Mouse (Mus musculus): ENCODE data around the gene Olfr1209. TPM values are rescaled to one million over a fixed set of nuclear protein-coding genes. Genes with fewer than 3 reads are reported as not detected.

Gene Olfr1209
- total and polyA plus RNA-seq, 3 experiments: not detected

Other genes with a start within 250 kb of the Olfr1209 start
Only the 20 nearest of the 27 such genes appear.
- not detected in 2 replicates for gene Olfr1197, start 182.8 kb downstream of the Olfr1209 start, total RNA-seq (2012; rRNA removed)
- gene Olfr1197, start 182.8 kb downstream of the Olfr1209 start, total RNA-seq (2014; rRNA removed): not detected in 2 replicates
- gene Olfr1197, start 182.8 kb downstream of the Olfr1209 start, polyA plus RNA-seq (2012; ENCODE audit: insufficient read length, low read depth): not detected in 2 replicates
- gene Olfr1198, start 163.8 kb downstream of the Olfr1209 start, total RNA-seq (2012; rRNA removed): not detected in 2 replicates
- gene Olfr1198, start 163.8 kb downstream of the Olfr1209 start, total RNA-seq (2014; rRNA removed): not detected in 2 replicates
- not detected in 2 replicates for gene Olfr1198, start 163.8 kb downstream of the Olfr1209 start, polyA plus RNA-seq (2012; ENCODE audit: insufficient read length, low read depth)
- gene Olfr1199, start 154.7 kb downstream of the Olfr1209 start, total RNA-seq (2012; rRNA removed): not detected in 2 replicates
- not detected in 2 replicates for gene Olfr1199, start 154.7 kb downstream of the Olfr1209 start, total RNA-seq (2014; rRNA removed)
- not detected in 2 replicates for gene Olfr1199, start 154.7 kb downstream of the Olfr1209 start, polyA plus RNA-seq (2012; ENCODE audit: insufficient read length, low read depth)
- gene Olfr1200, start 144.7 kb downstream of the Olfr1209 start, total RNA-seq (2012; rRNA removed): not detected in 2 replicates
- not detected in 2 replicates for gene Olfr1200, start 144.7 kb downstream of the Olfr1209 start, total RNA-seq (2014; rRNA removed)
- not detected in 2 replicates for gene Olfr1200, start 144.7 kb downstream of the Olfr1209 start, polyA plus RNA-seq (2012; ENCODE audit: insufficient read length, low read depth)
- gene Olfr1201, start 122.1 kb downstream of the Olfr1209 start, total RNA-seq (2012; rRNA removed): not detected in 2 replicates
- gene Olfr1201, start 122.1 kb downstream of the Olfr1209 start, total RNA-seq (2014; rRNA removed): not detected in 2 replicates
- gene Olfr1201, start 122.1 kb downstream of the Olfr1209 start, polyA plus RNA-seq (2012; ENCODE audit: insufficient read length, low read depth): not detected in 2 replicates
- gene Olfr1202, start 100.7 kb downstream of the Olfr1209 start, total RNA-seq (2012; rRNA removed): not detected in 2 replicates
- not detected in 2 replicates for gene Olfr1202, start 100.7 kb downstream of the Olfr1209 start, total RNA-seq (2014; rRNA removed)
- not detected in 2 replicates for gene Olfr1202, start 100.7 kb downstream of the Olfr1209 start, polyA plus RNA-seq (2012; ENCODE audit: insufficient read length, low read depth)
- gene Olfr1205, start 85.4 kb downstream of the Olfr1209 start, total RNA-seq (2012; rRNA removed): not detected in 2 replicates
- not detected in 2 replicates for gene Olfr1205, start 85.4 kb downstream of the Olfr1209 start, total RNA-seq (2014; rRNA removed)
- not detected in 2 replicates for gene Olfr1205, start 85.4 kb downstream of the Olfr1209 start, polyA plus RNA-seq (2012; ENCODE audit: insufficient read length, low read depth)
- gene Olfr1204, start 65.9 kb downstream of the Olfr1209 start, total RNA-seq (2012; rRNA removed): not detected in 2 replicates
- not detected in 2 replicates for gene Olfr1204, start 65.9 kb downstream of the Olfr1209 start, total RNA-seq (2014; rRNA removed)
- not detected in 2 replicates for gene Olfr1204, start 65.9 kb downstream of the Olfr1209 start, polyA plus RNA-seq (2012; ENCODE audit: insufficient read length, low read depth)
- gene Olfr1206, start 51.9 kb downstream of the Olfr1209 start, total RNA-seq (2012; rRNA removed): not detected in 2 replicates
- gene Olfr1206, start 51.9 kb downstream of the Olfr1209 start, total RNA-seq (2014; rRNA removed): not detected in 2 replicates
- gene Olfr1206, start 51.9 kb downstream of the Olfr1209 start, polyA plus RNA-seq (2012; ENCODE audit: insufficient read length, low read depth): not detected in 2 replicates
- gene Olfr1208, start 12.8 kb downstream of the Olfr1209 start, total RNA-seq (2012; rRNA removed): not detected in 2 replicates
- gene Olfr1208, start 12.8 kb downstream of the Olfr1209 start, total RNA-seq (2014; rRNA removed): not detected in 2 replicates
- gene Olfr1208, start 12.8 kb downstream of the Olfr1209 start, polyA plus RNA-seq (2012; ENCODE audit: insufficient read length, low read depth): not detected in 2 replicates
- gene Olfr1211, start 23.0 kb upstream of the Olfr1209 start, total RNA-seq (2012; rRNA removed): not detected in 2 replicates
- gene Olfr1211, start 23.0 kb upstream of the Olfr1209 start, total RNA-seq (2014; rRNA removed): not detected in 2 replicates
- gene Olfr1211, start 23.0 kb upstream of the Olfr1209 start, polyA plus RNA-seq (2012; ENCODE audit: insufficient read length, low read depth): not detected in 2 replicates
- gene Olfr1212, start 38.8 kb upstream of the Olfr1209 start, total RNA-seq (2012; rRNA removed): not detected in 2 replicates
- not detected in 2 replicates for gene Olfr1212, start 38.8 kb upstream of the Olfr1209 start, total RNA-seq (2014; rRNA removed)
- gene Olfr1212, start 38.8 kb upstream of the Olfr1209 start, polyA plus RNA-seq (2012; ENCODE audit: insufficient read length, low read depth): not detected in 2 replicates
- not detected in 2 replicates for gene Gm13762, start 65.1 kb upstream of the Olfr1209 start, total RNA-seq (2012; rRNA removed)
- not detected in 2 replicates for gene Gm13762, start 65.1 kb upstream of the Olfr1209 start, total RNA-seq (2014; rRNA removed)
- not detected in 2 replicates for gene Gm13762, start 65.1 kb upstream of the Olfr1209 start, polyA plus RNA-seq (2012; ENCODE audit: insufficient read length, low read depth)
- gene Olfr1214, start 77.5 kb upstream of the Olfr1209 start, total RNA-seq (2012; rRNA removed): not detected in 2 replicates
- gene Olfr1214, start 77.5 kb upstream of the Olfr1209 start, total RNA-seq (2014; rRNA removed): not detected in 2 replicates
- gene Olfr1214, start 77.5 kb upstream of the Olfr1209 start, polyA plus RNA-seq (2012; ENCODE audit: insufficient read length, low read depth): not detected in 2 replicates
- gene Olfr1215, start 91.8 kb upstream of the Olfr1209 start, total RNA-seq (2012; rRNA removed): not detected in 2 replicates
- not detected in 2 replicates for gene Olfr1215, start 91.8 kb upstream of the Olfr1209 start, total RNA-seq (2014; rRNA removed)
- gene Olfr1215, start 91.8 kb upstream of the Olfr1209 start, polyA plus RNA-seq (2012; ENCODE audit: insufficient read length, low read depth): not detected in 2 replicates
- gene Olfr1216, start 103.2 kb upstream of the Olfr1209 start, total RNA-seq (2012; rRNA removed): not detected in 2 replicates
- not detected in 2 replicates for gene Olfr1216, start 103.2 kb upstream of the Olfr1209 start, total RNA-seq (2014; rRNA removed)
- gene Olfr1216, start 103.2 kb upstream of the Olfr1209 start, polyA plus RNA-seq (2012; ENCODE audit: insufficient read length, low read depth): not detected in 2 replicates
- not detected in 2 replicates for gene Olfr1217, start 116.9 kb upstream of the Olfr1209 start, total RNA-seq (2012; rRNA removed)
- gene Olfr1217, start 116.9 kb upstream of the Olfr1209 start, total RNA-seq (2014; rRNA removed): not detected in 2 replicates
- gene Olfr1217, start 116.9 kb upstream of the Olfr1209 start, polyA plus RNA-seq (2012; ENCODE audit: insufficient read length, low read depth): not detected in 2 replicates
- gene Olfr1218, start 146.0 kb upstream of the Olfr1209 start, total RNA-seq (2012; rRNA removed): not detected in 2 replicates
- not detected in 2 replicates for gene Olfr1218, start 146.0 kb upstream of the Olfr1209 start, total RNA-seq (2014; rRNA removed)
- gene Olfr1218, start 146.0 kb upstream of the Olfr1209 start, polyA plus RNA-seq (2012; ENCODE audit: insufficient read length, low read depth): not detected in 2 replicates
- not detected in 2 replicates for gene Olfr1219, start 168.4 kb upstream of the Olfr1209 start, total RNA-seq (2012; rRNA removed)
- gene Olfr1219, start 168.4 kb upstream of the Olfr1209 start, total RNA-seq (2014; rRNA removed): not detected in 2 replicates
- gene Olfr1219, start 168.4 kb upstream of the Olfr1209 start, polyA plus RNA-seq (2012; ENCODE audit: insufficient read length, low read depth): not detected in 2 replicates
- not detected in 2 replicates for gene Olfr1220, start 191.7 kb upstream of the Olfr1209 start, total RNA-seq (2012; rRNA removed)
- not detected in 2 replicates for gene Olfr1220, start 191.7 kb upstream of the Olfr1209 start, total RNA-seq (2014; rRNA removed)
- not detected in 2 replicates for gene Olfr1220, start 191.7 kb upstream of the Olfr1209 start, polyA plus RNA-seq (2012; ENCODE audit: insufficient read length, low read depth)